ENCODE assay signal across 15 mouse cellular contexts in the genomic region with DNA sequence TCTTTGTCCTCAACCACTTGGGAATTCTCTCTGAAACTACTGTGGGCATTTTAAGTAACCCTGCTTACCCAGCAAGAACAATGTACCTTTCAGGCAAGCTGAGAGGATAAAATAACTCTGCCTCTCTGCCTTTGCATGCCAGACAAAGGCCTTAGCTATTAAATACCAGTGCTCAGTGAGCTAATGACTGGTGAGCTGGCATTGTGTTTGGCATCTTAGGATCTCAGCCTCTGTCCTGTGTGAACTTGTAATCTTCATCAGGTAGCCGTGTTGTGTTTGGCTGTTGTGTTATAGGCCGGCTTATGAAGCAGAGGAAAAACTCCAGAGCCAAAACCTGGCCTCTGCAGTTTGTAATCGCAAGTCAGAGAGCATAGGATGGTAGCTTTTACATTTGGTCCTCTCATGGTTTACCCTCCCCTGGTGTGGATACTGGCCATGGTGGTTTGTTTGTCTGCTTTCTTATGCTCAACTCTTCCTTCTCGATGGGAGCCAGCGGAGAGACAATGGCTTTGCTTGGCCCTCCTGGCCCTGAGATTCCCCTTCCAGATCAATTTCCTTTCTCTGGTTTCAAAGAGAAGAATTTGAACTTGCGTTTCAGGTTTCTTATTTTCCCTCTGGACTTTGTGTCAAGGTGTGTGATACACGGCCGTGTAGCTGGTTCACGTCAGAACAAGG.
DNase-seq lines count a peak whose midpoint lies in the region; ATAC-seq and TF ChIP-seq lines count a peak whose summit lies in the region.
"Had no signal": no experiment of that assay in that cellular context is flagged by ENCODE, and none has a peak within 500 bp of the region (broad histone marks: within the 10 kb centered on the region; RNA-seq: fewer than 3 reads in every experiment).

No protein-coding gene starts in this region.

- DNase-seq in gastrocnemius, adult 2 months: no peak
- DNase-seq in gastrocnemius, postnatal 25 days: no peak
- no peak for DNase-seq in limb, embryonic 10.5 days (ENCODE audit: low spot score)
- no peak for DNase-seq in Patski (ENCODE audit: low read depth, low spot score)
- no peak for DNase-seq in hindbrain, embryonic 14.5 days (ENCODE audit: low spot score)
- no peak for DNase-seq in layer of hippocampus, postnatal 14 days (ENCODE audit: low spot score in 2 of 2)
- DNase-seq in frontal cortex, postnatal 14 days (ENCODE audit: low spot score in 2 of 2): no peak
- DNase-seq: adrenal gland, postnatal 14 days; cerebellum, postnatal 10 days; gastrocnemius, postnatal 36 days; lung, adult 18-20 months had no signal

- no peaks in the 10 kb centered on the region for H3K27me3 ChIP-seq in limb, embryonic 12.5 days
- no peaks in the 10 kb centered on the region for H3K27me3 ChIP-seq in limb, embryonic 10.5 days (ENCODE audit: low read depth, poor library complexity, severe bottlenecking)
- no peaks in the 10 kb centered on the region for H3K27me3 ChIP-seq in Patski
- H3K27me3 ChIP-seq in hindbrain, embryonic 14.5 days (ENCODE audit: control insufficient read depth, insufficient read depth, low read length): no peaks in the 10 kb centered on the region
- H3K27me3 ChIP-seq: limb, embryonic 15.5 days had no signal

- H3K4me3 ChIP-seq in gastrocnemius, adult 2 months: no peak overlapping the region
- no peak overlapping the region for H3K4me3 ChIP-seq in limb, embryonic 12.5 days (replicated peaks)
- H3K4me3 ChIP-seq in limb, embryonic 10.5 days: no peak overlapping the region
- H3K4me3 ChIP-seq in hindbrain, embryonic 14.5 days (replicated peaks; ENCODE audit: low read length): no peak overlapping the region
- H3K4me3 ChIP-seq: left cerebral cortex, adult 2 months; limb, embryonic 15.5 days had no signal

- 79% methylated on average over 9 of the region's 9 CpGs for WGBS in limb, embryonic 12.5 days
- WGBS in limb, embryonic 10.5 days: 82% methylated on average over 9 of the region's 9 CpGs
- WGBS in hindbrain, embryonic 14.5 days: 65% methylated on average over 9 of the region's 9 CpGs

- no peak overlapping the region for H3K9ac ChIP-seq in limb, embryonic 12.5 days (replicated peaks)
- H3K9ac ChIP-seq in hindbrain, embryonic 14.5 days: no peak overlapping the region
- H3K9ac ChIP-seq: limb, embryonic 15.5 days had no signal

- H3K27ac ChIP-seq in gastrocnemius, adult 2 months: peak overlapping the region; percentile 67; the same call in 1 of the 2 replicates
- 0 out of 2 replicates have a peak overlapping the region, but pooled peaks have one; percentile 18 for H3K27ac ChIP-seq in limb, embryonic 12.5 days
- H3K27ac ChIP-seq in limb, embryonic 10.5 days: no peak overlapping the region
- H3K27ac ChIP-seq in hindbrain, embryonic 14.5 days: peak overlapping the region; percentile 28; the same call in 1 of the 2 replicates
- H3K27ac ChIP-seq: kidney, postnatal 0 days; left cerebral cortex, adult 2 months; limb, embryonic 15.5 days had no signal

- no peak overlapping the region for H3K4me2 ChIP-seq in limb, embryonic 12.5 days
- H3K4me2 ChIP-seq in hindbrain, embryonic 14.5 days (replicated peaks): no peak overlapping the region
- H3K4me2 ChIP-seq: limb, embryonic 15.5 days had no signal

- H3K4me1 ChIP-seq in limb, embryonic 12.5 days (replicated peaks): peaks cover 12% of the 10 kb centered on the region; the same call in 1 of the 2 replicates
- H3K4me1 ChIP-seq in limb, embryonic 10.5 days: no peaks in the 10 kb centered on the region
- peaks cover 5% of the 10 kb centered on the region; the same call in 1 of the 2 replicates for H3K4me1 ChIP-seq in hindbrain, embryonic 14.5 days (replicated peaks; ENCODE audit: control insufficient read depth, insufficient read depth, low read length)

- POLR2A ChIA-PET in Patski (lab: Charles Lee): no interaction called here

- no peak for TF ChIP-seq CTCF in gastrocnemius, adult 2 months (IDR thresholded peaks at IDR 0.05)
- no peak for TF ChIP-seq CTCF in Patski (IDR thresholded peaks at IDR 0.05)

- in situ Hi-C loops in Patski (cut with MboI; ENCODE audit: low pct_unique_long_range_greater_than_20kb): no loop called here

- CTCF ChIA-PET in Patski (lab: Charles Lee): interaction anchor here (1.3 kb wide), 1 partner anchor 153 kb away, joined by 3 read pairs; no protein-coding TSS in a partner anchor

- intact Hi-C loops in gastrocnemius, adult 2 months (cut with DNase I): no loop called here

- no peaks in the 10 kb centered on the region for H3K9me3 ChIP-seq in limb, embryonic 12.5 days
- H3K9me3 ChIP-seq in limb, embryonic 10.5 days (replicated peaks): no peaks in the 10 kb centered on the region
- no peaks in the 10 kb centered on the region for H3K9me3 ChIP-seq in hindbrain, embryonic 14.5 days (ENCODE audit: control insufficient read depth, low read length)
- H3K9me3 ChIP-seq: limb, embryonic 15.5 days had no signal

- ATAC-seq in limb, embryonic 12.5 days (ENCODE audit: insufficient number of reproducible peaks, insufficient read depth, low FRiP score, low TSS enrichment, low read depth): no peak
- peak; percentile 40 for ATAC-seq in Patski
- ATAC-seq in hindbrain, embryonic 14.5 days (ENCODE audit: low FRiP score): no peak

- no peaks in the 10 kb centered on the region for H3K36me3 ChIP-seq in limb, embryonic 12.5 days
- H3K36me3 ChIP-seq in limb, embryonic 10.5 days: no peaks in the 10 kb centered on the region
- no peaks in the 10 kb centered on the region for H3K36me3 ChIP-seq in hindbrain, embryonic 14.5 days (replicated peaks; ENCODE audit: control insufficient read depth, insufficient read depth)
- H3K36me3 ChIP-seq: limb, embryonic 15.5 days had no signal
